Mouse (Mus musculus) CH12.LX (cell line): Measurements from ENCODE around the gene Igflr1. TPM values are rescaled to one million over a fixed set of nuclear protein-coding genes. Genes with fewer than 3 reads are reported as not detected.

Source experiments
- DNase-seq: peaks from one replicate; pipeline ENCODE4 v3.0.0-alpha.2; 2013; ENCODE audit errors: extremely low read depth
- H3K27ac ChIP-seq: 2 replicates; pipeline ENCODE4 v1.5.1; 2012; ENCODE audit warnings: low read depth, mild to moderate bottlenecking, control low read depth, moderate library complexity; ENCODE audit not compliant: insufficient read depth
- H3K27me3 ChIP-seq: replicated peaks from 2 replicates; pipeline ENCODE3; 2012; ENCODE audit warnings: inconsistent platforms
- H3K36me3 ChIP-seq, 2 experiments: replicated peaks in 1 of 2; 2 replicates each; pipeline versions ENCODE3 to v1.6.1; 2012; ENCODE audit warnings: inconsistent platforms in 1 of 2, low read length in 1 of 2, mild to moderate bottlenecking in 1 of 2, mixed read lengths in 1 of 2, moderate library complexity in 1 of 2; ENCODE audit not compliant: control insufficient read depth in 1 of 2, insufficient read depth in 1 of 2
- H3K4me1 ChIP-seq, 2 experiments: 2 replicates each; pipeline ENCODE4 v1.6.1; 2012; ENCODE audit warnings: inconsistent platforms in 1 of 2, moderate library complexity in 1 of 2; ENCODE audit not compliant: insufficient read depth in 2 of 2, control insufficient read depth in 1 of 2
- H3K4me2 ChIP-seq: 2 replicates; pipeline ENCODE4 v1.6.1; 2012; ENCODE audit warnings: low read depth, mild to moderate bottlenecking, control low read depth; ENCODE audit not compliant: poor library complexity, insufficient read depth, severe bottlenecking
- H3K4me3 ChIP-seq, 3 experiments: fragments of 150-350 bp in 1 of 3; sonication (generic) in 1 of 3; replicated peaks in 1 of 3; 2 replicates each; pipeline versions ENCODE3 to v1.5.1; 2011 to 2012; ENCODE audit warnings: low read depth in 2 of 3, low read length in 2 of 3, mild to moderate bottlenecking in 2 of 3, moderate library complexity in 2 of 3, control low read depth in 1 of 3, improper control_type of control experiment in 1 of 3, inconsistent platforms in 1 of 3, mixed read lengths in 1 of 3; ENCODE audit not compliant: poor library complexity in 1 of 3
- H3K79me2 ChIP-seq: replicated peaks from 2 replicates; pipeline ENCODE4 v1.6.1; 2012; ENCODE audit warnings: mild to moderate bottlenecking, moderate library complexity; ENCODE audit not compliant: control insufficient read depth, poor library complexity, insufficient read depth, severe bottlenecking; ENCODE audit errors: extremely low read depth
- H3K9ac ChIP-seq: 2 replicates; pipeline ENCODE4 v1.6.1; 2012; ENCODE audit warnings: low read depth, mild to moderate bottlenecking, control low read depth, moderate library complexity; ENCODE audit not compliant: insufficient read depth
- H3K9me3 ChIP-seq: replicated peaks from 2 replicates; pipeline ENCODE3; 2012; ENCODE audit warnings: low read length, inconsistent platforms, mixed read lengths
- CHD1 ChIP-seq: IDR thresholded peaks from 2 replicates; pipeline ENCODE4 v1.6.1; 2012; ENCODE audit warnings: low read depth, low read length, improper control_type of control experiment, inconsistent platforms
- CHD2 ChIP-seq: IDR thresholded peaks from 2 replicates; pipeline ENCODE4 v1.6.1; 2011; ENCODE audit warnings: low read length, improper control_type of control experiment
- CTCF ChIP-seq, 2 experiments: IDR thresholded peaks in 1 of 2; conservative IDR thresholded peaks in 1 of 2; 2 replicates each; pipeline ENCODE4 v1.5.1; 2011 to 2012; ENCODE audit warnings: low read depth in 2 of 2, low read length in 2 of 2, improper control_type of control experiment in 1 of 2, inconsistent platforms in 1 of 2, mild to moderate bottlenecking in 1 of 2, moderate library complexity in 1 of 2
- E2F4 ChIP-seq: IDR thresholded peaks from 2 replicates; pipeline ENCODE4 v1.6.1; 2011; ENCODE audit warnings: low read depth, low read length, improper control_type of control experiment; ENCODE audit not compliant: insufficient replicate concordance
- EP300 ChIP-seq: IDR thresholded peaks from 2 replicates; pipeline ENCODE4 v1.6.1; 2011; ENCODE audit warnings: low read length, improper control_type of control experiment
- GABPA ChIP-seq: IDR thresholded peaks from 2 replicates; pipeline ENCODE4 v1.6.1; 2012; ENCODE audit warnings: low read depth, low read length, improper control_type of control experiment, inconsistent platforms; ENCODE audit not compliant: insufficient replicate concordance
- HCFC1 ChIP-seq: IDR thresholded peaks from 2 replicates; pipeline ENCODE4 v1.6.1; 2012; ENCODE audit warnings: low read depth, mild to moderate bottlenecking, inconsistent platforms, low read length, improper control_type of control experiment
- IRF4 ChIP-seq: IDR thresholded peaks from 2 replicates; pipeline ENCODE4 v1.6.1; 2014; ENCODE audit warnings: low read depth, mild to moderate bottlenecking, inconsistent platforms, low read length, improper control_type of control experiment
- JUN ChIP-seq: IDR thresholded peaks from 2 replicates; pipeline ENCODE4 v1.6.1; 2011; ENCODE audit warnings: low read depth, mild to moderate bottlenecking, low read length, improper control_type of control experiment, moderate library complexity; ENCODE audit not compliant: insufficient read depth
- KAT2A ChIP-seq: IDR thresholded peaks from 2 replicates; pipeline ENCODE4 v1.6.1; 2012; ENCODE audit warnings: low read length, improper control_type of control experiment, inconsistent platforms; ENCODE audit not compliant: insufficient replicate concordance
- MAFK ChIP-seq: IDR thresholded peaks from 2 replicates; pipeline ENCODE4 v1.6.1; 2011; ENCODE audit warnings: low read length, improper control_type of control experiment; ENCODE audit not compliant: insufficient replicate concordance
- MAZ ChIP-seq: IDR thresholded peaks from 2 replicates; pipeline ENCODE4 v1.6.1; 2012; ENCODE audit warnings: low read depth, mild to moderate bottlenecking, inconsistent platforms, low read length, improper control_type of control experiment, moderate library complexity
- NELFE ChIP-seq: IDR thresholded peaks from 2 replicates; pipeline ENCODE4 v1.6.1; 2011; ENCODE audit warnings: low read depth, low read length, improper control_type of control experiment
- POLR2A ChIP-seq: IDR thresholded peaks from 2 replicates; pipeline ENCODE4 v1.6.1; 2011; ENCODE audit warnings: low read depth, mild to moderate bottlenecking, improper control_type of control experiment, low read length
- POLR2AphosphoS2 ChIP-seq: IDR thresholded peaks from 2 replicates; pipeline ENCODE4 v1.6.1; 2011; ENCODE audit warnings: low read depth, low read length, improper control_type of control experiment
- RCOR1 ChIP-seq: conservative IDR thresholded peaks from 2 replicates; pipeline ENCODE4 v1.6.1; 2012; ENCODE audit warnings: low read depth, mild to moderate bottlenecking, inconsistent platforms, low read length, improper control_type of control experiment
- TCF12 ChIP-seq: IDR thresholded peaks from 2 replicates; pipeline ENCODE4 v1.6.1; 2014; ENCODE audit warnings: low read depth, mild to moderate bottlenecking, inconsistent platforms, low read length, improper control_type of control experiment
- UBTF ChIP-seq: IDR thresholded peaks from 2 replicates; pipeline ENCODE4 v1.6.1; 2012; ENCODE audit warnings: low read depth, mild to moderate bottlenecking, inconsistent platforms, low read length, improper control_type of control experiment, moderate library complexity
- ZC3H11A ChIP-seq: IDR thresholded peaks from 2 replicates; pipeline ENCODE4 v1.6.1; 2012; ENCODE audit warnings: low read depth, mild to moderate bottlenecking, inconsistent platforms, low read length, improper control_type of control experiment
- ZMIZ1 ChIP-seq: IDR thresholded peaks from 2 replicates; pipeline ENCODE4 v1.6.1; 2012; ENCODE audit warnings: low read depth, mild to moderate bottlenecking, inconsistent platforms, low read length, improper control_type of control experiment
- dilution Hi-C: fragments of 300-500 bp; cut with MboI; formaldehyde crosslinking; loops from 2 replicates; pipeline ENCODE4 v1.14.3; 2020; ENCODE audit warnings: low sequenced_read_pairs; ENCODE audit not compliant: extremely low pct_unique_long_range_greater_than_20kb, extremely low pct_ligation_motif_present
- in situ Hi-C: fragments of 300-500 bp; cut with MboI; formaldehyde crosslinking; loops from 3 replicates; pipeline ENCODE4 v1.14.3; 2019; ENCODE audit warnings: low sequenced_read_pairs, low pct_ligation_motif_present, low pct_unique_long_range_greater_than_20kb, mixed read lengths
- polyA plus RNA-seq: library from polyadenylated mRNA; unstranded; fragments of >175 nt; gene quantifications from 2 replicates; pipeline ENCODE4 v1.2.1, GENCODE M21; 2012; ENCODE audit warnings: low read depth; ENCODE audit not compliant: insufficient read length
- total RNA-seq, 2 experiments: library from RNA; depleted of rRNA; stranded (reverse); fragments of 300-350 nt in 1 of 2; fragments of >200 nt in 1 of 2; gene quantifications; 2 replicates each; pipeline ENCODE4 v1.2.3; 2012 to 2014

The Igflr1 gene
- total and polyA plus RNA-seq, 3 experiments, result 1.3 TPM; not detected in 2

DNA sequence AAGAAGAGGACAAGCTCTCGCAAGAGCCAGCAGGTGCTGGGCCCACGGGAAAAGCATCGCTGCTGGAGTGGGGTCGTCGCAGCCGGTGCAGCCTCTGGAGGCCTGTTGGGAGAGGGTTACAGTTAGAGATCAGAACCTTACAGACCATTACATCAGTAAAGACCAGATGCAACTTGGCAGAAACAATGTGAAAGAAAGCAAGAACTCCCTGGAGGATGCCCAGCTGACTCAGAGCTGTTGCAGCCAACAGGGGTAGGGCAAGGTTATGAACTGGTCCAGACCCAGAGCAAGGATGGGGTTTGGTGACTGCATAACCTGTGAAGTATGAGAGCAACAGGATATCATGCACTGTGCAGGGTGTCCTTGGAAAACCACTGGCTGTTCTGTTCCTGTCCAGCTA lies 40.7 kb upstream of the Igflr1 start:
- Histone ChIP-seq H3K79me2 (no peaks in the 10 kb centered on the region), H3K36me3 (peaks cover 21 to 68% of the 10 kb centered on the region in 2 experiments), H3K27me3 (no peaks in the 10 kb centered on the region), H3K4me3 (peak overlapping the region in 1 of 3 experiments; percentile 28), H3K4me2 (no peak overlapping the region), H3K9ac (no peak overlapping the region), H3K4me1 (peaks cover 10 to 16% of the 10 kb centered on the region in 2 experiments), H3K9me3 (no peaks in the 10 kb centered on the region), H3K27ac (peak overlapping the region; percentile 83)
- TF ChIP-seq CTCF (conservative IDR thresholded peaks at IDR 0.05 in 1 of 2, IDR thresholded peaks at IDR 0.05 in 1 of 2; ENCODE audit: low read depth in 2 of 2, low read length in 2 of 2), result no peak
- TF ChIP-seq ZMIZ1, result no peak
- TF ChIP-seq MAZ, result no peak
- no peak for TF ChIP-seq JUN
- no peak for TF ChIP-seq EP300
- TF ChIP-seq IRF4, result no peak
- TF ChIP-seq E2F4, result no peak
- TF ChIP-seq POLR2AphosphoS2, result no peak
- no peak for TF ChIP-seq CHD2
- no peak for TF ChIP-seq UBTF
- TF ChIP-seq CHD1, result no peak
- TF ChIP-seq GABPA, result no peak
- no peak for TF ChIP-seq RCOR1
- no peak for TF ChIP-seq POLR2A
- no peak for TF ChIP-seq NELFE
- no peak for TF ChIP-seq ZC3H11A
- TF ChIP-seq MAFK, result no peak
- TF ChIP-seq KAT2A, result no peak
- no peak for TF ChIP-seq TCF12
- no peak for TF ChIP-seq HCFC1
- dilution Hi-C loops, result no loop called here
- in situ Hi-C loops, result no loop called here
- DNase-seq, result peak; percentile 14

GRCm38 (mm10) chr7:30525954-30526353 lies 39.3 kb upstream of the Igflr1 start:
- Histone ChIP-seq H3K9me3 (no peaks in the 10 kb centered on the region), H3K4me3 (no peak overlapping the region), H3K9ac (no peak overlapping the region), H3K36me3 (peaks cover 31 to 83% of the 10 kb centered on the region in 2 experiments), H3K79me2 (no peaks in the 10 kb centered on the region), H3K4me2 (no peak overlapping the region), H3K4me1 (peaks cover 10 to 16% of the 10 kb centered on the region in 2 experiments), H3K27ac (no peak overlapping the region), H3K27me3 (no peaks in the 10 kb centered on the region)
- dilution Hi-C loops (no loop called here), in situ Hi-C loops (no loop called here)
- no peak for TF ChIP-seq E2F4
- DNase-seq, result no peak
